Mouse (Mus musculus): ENCODE measurements around the gene Id3.
"Not testable (repeated sequence)": the region's sequence is repeated elsewhere in the genome, so short reads cannot be mapped to it uniquely, and the experiment has no call there.

The Id3 gene

DNA sequence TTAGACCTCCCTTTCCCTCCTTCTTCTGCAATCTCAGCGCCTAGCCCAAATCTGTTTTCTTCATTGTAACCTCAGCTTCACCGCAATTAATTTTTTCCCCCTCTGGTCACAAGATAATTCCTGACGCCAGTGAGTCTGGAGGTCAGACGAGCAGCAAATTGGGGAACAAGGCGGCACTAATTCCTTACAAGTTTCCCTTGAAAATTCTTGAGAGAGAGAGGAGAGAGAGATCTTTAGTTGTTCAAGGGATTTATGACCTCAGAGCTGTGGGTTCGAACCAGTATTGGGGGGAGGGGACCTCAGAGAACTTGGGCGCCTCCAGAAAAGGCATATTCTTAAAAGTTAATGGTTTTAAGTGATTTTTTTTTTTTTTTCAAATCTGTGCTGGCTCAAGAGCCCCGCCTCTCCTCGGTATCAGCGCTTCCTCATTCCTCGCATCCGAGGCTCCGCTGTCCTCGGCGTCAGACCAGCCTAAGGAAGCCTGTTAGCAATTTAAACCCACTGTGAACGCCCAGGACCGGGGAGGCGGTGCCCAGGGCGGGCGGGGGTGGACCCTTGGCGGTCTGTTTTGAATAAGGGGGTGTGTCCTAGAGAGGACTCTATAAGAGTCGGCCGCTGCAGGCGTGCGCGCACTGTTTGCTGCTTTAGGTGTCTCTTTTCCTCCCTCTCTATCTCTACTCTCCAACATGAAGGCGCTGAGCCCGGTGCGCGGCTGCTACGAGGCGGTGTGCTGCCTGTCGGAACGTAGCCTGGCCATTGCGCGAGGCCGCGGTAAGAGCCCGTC lies at the start of gene Id3:
Gene Id3, plus strand, starts transcription at position 305 of the 784 bp plus-strand sequence.
- DNase-seq (ENCODE audit: low read depth, low spot score), result peak; percentile 98

DNA sequence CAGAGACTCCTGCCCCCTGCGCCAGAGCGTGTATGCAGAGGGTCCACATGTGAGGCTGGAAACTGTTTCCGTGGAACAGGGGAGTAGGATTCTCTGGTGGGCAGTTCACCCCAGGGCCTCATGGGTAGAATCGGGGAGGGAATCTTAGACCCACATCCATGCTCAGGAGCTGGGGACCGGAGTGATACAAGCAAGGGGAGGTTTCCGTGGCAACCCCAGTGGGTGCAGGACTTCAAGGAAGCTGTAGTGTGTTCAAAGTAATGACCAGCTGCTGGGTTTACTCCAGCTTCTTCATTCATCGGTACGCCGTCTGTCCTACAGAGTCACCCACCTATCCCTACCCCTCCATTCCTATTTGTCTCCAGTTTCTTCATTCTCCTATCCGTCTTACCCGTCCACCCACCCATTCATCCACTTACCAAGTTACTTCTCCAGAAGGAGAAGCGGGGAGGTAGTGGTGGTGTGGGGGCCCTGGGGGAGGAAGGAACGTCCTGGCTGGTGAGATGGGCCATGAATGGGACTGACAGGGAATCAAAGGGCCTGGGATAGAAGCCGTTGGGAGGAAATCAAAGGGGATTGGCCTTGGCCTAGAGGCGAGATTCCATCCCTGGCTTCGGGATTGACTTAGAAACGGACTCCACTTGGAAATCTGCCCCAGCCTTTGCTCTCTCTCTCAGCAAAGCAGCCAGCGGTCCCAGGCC lies 48.6 kb upstream of the Id3 start:
- DNase-seq (ENCODE audit: low read depth, low spot score), result no peak

- DNase-seq (ENCODE audit: low read depth, low spot score), result no peak
Observed at GRCm38 (mm10) chr4:136095490-136096105, 47.7 kb upstream of the Id3 start.

DNA sequence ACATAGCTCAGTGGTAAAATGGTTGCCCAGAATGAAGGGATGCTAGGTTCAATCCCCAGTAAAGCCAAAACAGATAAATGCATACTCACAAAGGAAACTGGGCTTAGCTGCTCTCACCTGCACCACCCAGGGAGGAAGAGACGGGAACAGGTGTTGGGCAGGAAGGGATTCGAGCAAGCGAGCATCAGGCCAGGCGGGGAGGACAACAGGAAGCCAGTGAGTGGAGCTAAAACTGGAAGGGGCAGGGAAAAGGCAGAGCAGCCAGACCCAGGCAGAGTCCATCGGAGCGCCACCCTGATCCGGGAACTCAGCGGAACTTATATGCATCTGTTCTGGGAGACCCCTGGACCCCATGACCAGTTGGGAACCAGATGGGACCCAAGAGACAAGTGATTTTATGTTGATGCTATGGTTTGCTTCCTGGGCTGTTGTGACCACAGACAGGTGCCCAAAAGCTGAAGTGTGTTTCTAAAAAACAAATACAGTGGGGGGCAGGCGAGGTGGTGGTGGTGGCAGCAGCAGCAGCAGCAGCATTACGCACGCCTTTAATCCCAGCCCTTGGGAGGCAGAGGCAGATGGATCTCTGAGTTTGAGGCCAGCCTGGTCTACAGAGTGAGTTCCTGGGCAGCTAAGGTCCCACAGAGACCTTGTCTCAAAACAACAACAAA lies 46.7 kb upstream of the Id3 start:
- DNase-seq (ENCODE audit: low read depth, low spot score), result no peak

GRCm38 (mm10) chr4:136098446-136098845 lies 44.9 kb upstream of the Id3 start:
- DNase-seq (ENCODE audit: low read depth, low spot score), result no peak

- DNase-seq (ENCODE audit: low read depth, low spot score), result no peak
Observed at GRCm38 (mm10) chr4:136100396-136101070, 42.8 kb upstream of the Id3 start.

DNA sequence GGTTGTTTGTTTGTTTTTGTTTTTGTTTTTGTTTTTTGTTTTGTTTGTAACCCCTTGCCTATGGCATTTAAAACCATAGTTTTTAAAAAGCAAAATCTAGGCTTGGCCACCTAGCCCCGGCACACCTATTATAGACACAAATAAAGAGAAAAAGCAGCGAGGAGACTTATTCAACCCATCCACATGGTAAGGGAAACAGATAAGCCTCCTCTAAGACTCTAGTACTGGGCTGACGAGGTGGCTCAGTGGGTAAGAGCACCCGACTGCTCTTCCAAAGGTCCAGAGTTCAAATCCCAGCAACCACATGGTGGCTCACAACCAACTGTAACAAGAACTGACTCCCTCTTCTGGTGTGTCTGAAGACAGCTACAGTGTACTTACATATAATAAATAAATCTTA lies 41.5 kb upstream of the Id3 start:
- not testable (repeated sequence) for DNase-seq (ENCODE audit: low read depth, low spot score)

- DNase-seq (ENCODE audit: low read depth, low spot score), result no peak
Observed at GRCm38 (mm10) chr4:136104590-136105337, 38.5 kb upstream of the Id3 start.

GRCm38 (mm10) chr4:136106880-136107301 lies 36.4 kb upstream of the Id3 start:
- DNase-seq (ENCODE audit: low read depth, low spot score), result no peak

DNA sequence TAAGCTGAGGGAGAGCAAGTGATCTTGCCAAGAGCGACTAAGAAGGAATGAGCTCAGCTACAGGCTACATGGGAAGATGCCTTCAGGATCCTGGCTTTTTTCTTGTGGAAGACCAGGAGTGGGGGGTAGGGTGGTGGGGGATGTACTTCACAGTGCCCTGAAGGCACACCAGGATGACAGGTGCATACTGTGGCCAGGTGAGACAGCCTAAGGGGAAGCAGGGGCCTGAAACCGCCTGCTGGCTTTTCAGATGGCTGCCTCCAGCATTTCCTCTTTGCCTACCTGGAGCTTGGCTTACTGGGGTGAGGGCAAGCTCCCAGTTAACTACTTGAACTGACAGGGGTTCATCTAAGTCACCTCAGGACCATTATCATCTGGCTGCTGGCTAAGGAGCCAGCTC lies 34.1 kb upstream of the Id3 start:
- no peak for DNase-seq (ENCODE audit: low read depth, low spot score)

DNA sequence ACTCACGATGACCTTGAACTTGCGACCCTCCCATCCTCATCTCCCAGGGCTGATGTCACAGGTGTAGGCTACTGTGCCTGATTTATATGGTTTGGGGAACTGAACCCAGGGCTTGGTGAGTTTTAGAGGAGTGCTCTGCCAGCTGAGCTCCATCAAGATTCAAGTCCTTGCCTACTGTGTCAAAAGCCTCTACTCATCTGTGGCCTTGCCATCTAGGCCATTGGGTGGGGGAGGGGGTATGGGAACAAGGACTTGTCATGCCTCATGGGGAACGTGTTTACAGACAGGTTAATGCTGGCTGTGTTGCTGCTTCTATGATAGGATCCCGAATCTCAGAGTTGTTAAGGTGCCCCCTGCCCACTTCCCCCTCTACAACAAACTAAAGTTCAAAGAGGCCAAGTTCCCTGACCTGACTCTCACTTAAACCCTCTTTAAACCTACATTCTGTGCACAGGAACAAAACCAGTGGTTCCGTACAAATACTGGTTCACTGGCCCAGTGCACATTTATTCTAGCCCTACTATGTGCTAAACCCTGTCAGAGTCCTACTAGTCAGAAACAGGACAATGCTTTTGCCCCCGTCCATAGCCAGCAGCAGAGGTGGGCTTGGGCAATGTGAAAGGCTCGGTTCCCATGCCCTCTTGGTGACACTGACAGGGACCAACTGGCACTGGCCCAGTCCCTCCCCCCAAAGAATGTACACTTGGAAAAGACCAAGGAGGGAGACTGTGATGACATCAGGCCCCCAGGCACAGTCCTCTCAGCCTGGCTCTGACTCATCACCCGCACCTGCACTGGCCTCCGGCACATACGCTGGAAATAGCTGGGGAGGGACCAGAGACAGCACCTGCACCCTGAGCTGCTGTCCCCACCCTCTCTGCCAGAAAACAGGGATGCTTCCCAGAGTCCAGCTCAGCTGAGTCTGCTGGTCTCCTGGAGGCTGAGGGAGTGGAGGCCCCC lies 33.1 kb upstream of the Id3 start:
- peak; percentile 52 for DNase-seq (ENCODE audit: low read depth, low spot score)

DNA sequence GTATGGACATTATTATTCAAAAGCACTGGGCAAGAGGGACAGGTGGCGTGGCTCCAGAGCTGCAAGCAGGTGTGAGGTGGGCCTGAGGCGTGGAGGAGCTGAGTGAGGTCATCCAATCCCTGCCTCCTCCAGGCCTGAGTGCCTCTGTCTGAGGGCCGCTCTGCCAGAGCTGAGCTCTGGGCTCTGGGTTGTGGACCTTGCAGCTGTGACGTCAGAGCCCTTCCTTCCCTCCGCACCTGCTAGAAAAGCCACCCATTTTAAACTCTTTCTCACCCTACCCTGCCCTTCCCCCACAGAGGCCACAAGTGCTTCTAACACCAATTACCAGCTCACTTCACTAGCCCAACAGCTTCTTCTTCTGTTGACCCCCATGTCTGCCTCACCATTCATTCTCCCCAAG lies 31.0 kb upstream of the Id3 start:
- DNase-seq (ENCODE audit: low read depth, low spot score), result no peak

- DNase-seq (ENCODE audit: low read depth, low spot score), result no peak
Observed at GRCm38 (mm10) chr4:136114747-136115146, 28.6 kb upstream of the Id3 start.

DNA sequence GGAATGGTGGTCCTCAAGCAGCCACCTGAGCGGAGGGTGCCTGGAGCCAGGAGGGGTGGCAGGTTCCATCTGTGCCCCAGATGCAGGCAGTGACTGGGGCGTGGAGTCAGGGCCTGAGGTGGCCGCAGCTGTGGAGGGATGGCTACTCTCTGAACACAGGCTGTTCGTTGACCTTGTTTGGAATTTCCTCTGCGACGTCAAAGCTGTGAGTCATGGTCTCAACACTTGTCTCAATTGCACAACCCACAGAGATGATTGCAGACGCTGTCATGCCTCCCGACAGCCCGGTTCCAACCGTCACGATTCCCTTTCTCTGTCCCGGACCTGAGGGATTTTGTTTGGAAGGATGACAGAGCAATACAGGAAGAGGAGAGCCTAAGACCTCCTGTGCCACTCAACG lies 26.3 kb upstream of the Id3 start:
- peak; percentile 97 for DNase-seq (ENCODE audit: low read depth, low spot score)

- DNase-seq (ENCODE audit: low read depth, low spot score), result no peak
Observed at GRCm38 (mm10) chr4:136120041-136120440, 23.3 kb upstream of the Id3 start.

GRCm38 (mm10) chr4:136121158-136121557 lies 22.1 kb upstream of the Id3 start:
- DNase-seq (ENCODE audit: low read depth, low spot score), result no peak

DNA sequence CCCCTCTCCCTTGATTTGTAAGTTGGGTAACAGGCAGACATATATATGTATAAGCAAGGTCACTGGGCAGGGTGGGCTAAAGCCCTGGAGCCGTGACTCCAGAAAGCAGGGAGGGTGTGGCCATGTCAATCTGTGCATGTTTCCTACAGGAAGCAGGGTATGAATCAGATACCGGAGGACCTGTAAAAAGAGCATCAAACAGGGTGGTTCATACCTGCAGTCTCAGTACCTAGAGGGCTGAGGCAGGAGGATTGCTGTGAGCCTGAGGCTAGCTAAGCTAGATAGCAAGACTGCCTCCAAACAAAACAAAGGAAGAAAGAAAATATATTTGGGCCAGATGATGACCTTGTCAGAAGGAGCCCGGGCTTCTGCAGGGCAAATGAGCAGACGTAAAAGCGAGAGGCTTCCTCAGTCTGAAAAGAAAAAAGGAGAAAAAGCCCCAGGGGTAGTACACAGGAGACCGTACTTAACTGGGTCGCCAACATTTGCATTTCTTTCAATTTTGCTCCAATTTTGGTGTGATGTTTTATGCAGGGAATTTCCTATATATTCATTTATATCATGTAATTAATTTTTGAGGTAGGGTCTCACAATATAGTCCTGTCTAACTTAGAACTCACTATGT lies 21.3 kb upstream of the Id3 start:
- no peak for DNase-seq (ENCODE audit: low read depth, low spot score)

- peak; percentile 88 for DNase-seq (ENCODE audit: low read depth, low spot score)
Observed at GRCm38 (mm10) chr4:136123111-136123791, 20.0 kb upstream of the Id3 start.

GRCm38 (mm10) chr4:136123792-136124161 lies 19.5 kb upstream of the Id3 start:
- no peak for DNase-seq (ENCODE audit: low read depth, low spot score)

All from 3T3-L1 (cell line).